Mouse (Mus musculus): ENCODE measurements around the gene Btf3l4.
A peak's percentile ranks its signal among the peaks of the same experiment; 100 is the strongest.

Btf3l4 gene

DNA sequence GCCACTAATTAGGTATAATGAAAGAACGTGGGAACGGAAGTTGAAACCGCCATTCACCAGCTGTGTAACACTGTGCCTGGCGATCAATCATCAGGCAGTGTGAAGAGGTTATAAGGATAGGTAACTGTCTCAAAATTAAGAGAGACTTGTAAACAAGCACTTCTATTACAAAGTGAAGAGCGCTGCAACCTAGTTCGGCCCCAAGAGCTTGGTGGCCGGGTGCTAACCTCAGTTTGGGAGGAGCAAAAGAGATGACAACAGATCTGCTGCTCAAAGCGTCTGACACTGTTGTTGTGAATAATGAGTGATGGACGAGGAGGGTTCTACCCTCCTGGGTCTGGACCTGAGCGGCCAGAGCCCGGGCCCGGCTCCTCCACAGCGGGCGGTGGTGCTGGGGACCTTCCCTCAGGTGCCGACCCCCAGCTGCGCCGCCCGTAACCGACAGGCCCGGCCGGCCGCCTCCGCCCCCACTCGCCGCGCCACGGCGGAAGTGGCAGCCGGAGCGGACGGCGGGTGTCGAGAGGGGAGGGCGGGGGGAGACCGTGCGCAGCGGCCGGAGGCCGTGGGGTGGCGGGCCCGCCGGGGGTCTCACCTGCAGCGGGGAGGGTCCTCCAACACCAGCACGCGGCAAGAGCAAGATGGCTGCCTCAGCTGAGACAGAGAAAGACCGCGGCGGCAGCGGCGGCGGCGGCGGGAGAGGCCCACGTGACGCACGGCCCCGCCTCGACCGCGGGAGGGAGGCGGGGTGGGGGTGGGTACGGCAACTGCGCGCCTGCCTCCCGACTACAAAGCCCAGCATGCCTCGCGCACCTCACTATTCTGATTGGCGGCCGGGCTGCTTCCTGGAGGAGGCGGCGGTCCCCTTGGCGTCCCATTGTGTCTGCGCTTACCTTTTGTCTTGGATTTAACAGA is at the start of gene Btf3l4:
TSS of gene Btf3l4 (minus strand) at position 699 of the 912 bp plus-strand sequence.
- peak; percentile 93 for DNase-seq

DNA sequence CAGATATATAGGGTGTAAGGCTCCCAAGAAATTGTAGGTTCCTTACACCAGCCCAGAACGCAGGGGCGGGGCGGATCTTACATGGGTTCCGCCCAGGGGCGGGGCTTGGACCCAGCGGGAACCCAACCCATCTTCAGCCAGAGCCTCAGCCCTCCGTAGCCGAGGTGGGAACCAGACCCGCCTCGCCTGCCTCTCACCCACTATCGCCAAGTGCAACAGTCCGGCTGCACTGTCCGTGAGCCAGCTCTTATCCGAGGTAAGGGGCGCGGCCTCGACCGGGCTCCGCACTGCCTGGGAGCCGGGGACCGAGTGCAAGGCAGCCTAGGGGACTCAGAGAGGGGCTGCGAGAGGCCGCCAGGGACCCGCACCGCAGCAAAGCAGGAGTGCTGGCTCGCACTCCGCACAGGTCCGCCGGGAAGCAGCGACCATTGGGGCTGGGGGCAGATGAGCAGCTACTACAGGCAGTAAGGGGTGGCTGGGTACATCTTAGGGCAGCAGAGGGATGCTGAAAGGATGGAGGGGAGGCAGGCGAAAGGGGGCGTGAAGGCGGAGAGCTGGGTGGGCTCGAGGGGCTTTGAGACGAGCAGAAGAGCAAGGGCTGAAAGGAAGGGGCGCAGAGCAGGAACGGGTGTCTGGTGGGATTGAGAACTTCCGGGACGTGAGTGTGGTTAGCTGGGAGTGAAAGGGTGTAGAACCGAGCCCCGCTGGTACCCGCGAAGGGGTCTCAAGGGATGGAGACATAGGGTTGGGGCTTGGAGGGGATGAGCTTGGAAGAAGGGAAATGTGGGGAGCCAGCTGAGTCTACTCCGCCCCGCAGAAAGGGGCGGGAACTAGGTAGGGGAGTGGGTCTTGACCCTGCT is 45.8 kb upstream of the Btf3l4 start, which contains the start of gene Rab3b:
TSS of gene Rab3b (plus strand) at position 101 of the 860 bp plus-strand sequence.
- peak; percentile 20 for DNase-seq

DNA sequence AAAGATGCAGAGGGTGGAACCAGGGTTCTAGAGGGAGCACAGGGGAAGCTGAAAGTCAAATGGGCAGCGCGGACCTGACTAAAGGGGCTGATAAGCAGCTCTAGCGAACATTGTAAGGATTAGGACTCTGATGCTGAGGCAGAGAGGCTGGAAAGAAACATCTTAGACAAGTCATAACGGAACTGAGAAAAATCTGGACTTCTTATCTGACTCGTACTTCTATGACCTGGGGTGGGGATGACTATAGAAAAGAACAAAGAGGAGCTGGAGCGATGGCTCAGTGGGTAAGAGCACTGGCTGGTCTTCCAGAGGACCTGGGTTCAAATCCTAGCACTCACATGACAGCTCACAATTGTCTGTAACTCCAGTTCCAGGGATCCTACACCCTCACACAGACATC is 44.5 kb upstream of the Btf3l4 start:
- no peak for DNase-seq

DNA sequence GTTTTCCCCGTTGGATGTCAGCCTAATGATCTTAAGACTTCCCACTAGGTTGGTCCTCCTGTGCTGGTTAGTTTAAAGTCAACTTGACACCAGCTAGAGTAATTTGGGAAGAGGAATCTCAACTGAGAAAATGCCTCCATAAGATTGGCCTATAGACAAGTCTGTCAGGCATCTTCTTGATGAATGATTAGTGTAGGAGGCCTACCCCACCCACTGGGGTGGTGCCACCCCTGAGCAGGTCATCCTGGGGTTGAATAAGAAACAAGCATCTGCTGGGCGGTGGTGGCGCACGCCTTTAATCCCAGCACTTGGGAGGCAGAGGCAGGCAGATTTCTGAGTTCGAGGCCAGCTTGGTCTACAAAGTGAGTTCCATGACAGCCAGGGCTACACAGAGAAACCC is 40.3 kb upstream of the Btf3l4 start:
- DNase-seq = no peak

DNA sequence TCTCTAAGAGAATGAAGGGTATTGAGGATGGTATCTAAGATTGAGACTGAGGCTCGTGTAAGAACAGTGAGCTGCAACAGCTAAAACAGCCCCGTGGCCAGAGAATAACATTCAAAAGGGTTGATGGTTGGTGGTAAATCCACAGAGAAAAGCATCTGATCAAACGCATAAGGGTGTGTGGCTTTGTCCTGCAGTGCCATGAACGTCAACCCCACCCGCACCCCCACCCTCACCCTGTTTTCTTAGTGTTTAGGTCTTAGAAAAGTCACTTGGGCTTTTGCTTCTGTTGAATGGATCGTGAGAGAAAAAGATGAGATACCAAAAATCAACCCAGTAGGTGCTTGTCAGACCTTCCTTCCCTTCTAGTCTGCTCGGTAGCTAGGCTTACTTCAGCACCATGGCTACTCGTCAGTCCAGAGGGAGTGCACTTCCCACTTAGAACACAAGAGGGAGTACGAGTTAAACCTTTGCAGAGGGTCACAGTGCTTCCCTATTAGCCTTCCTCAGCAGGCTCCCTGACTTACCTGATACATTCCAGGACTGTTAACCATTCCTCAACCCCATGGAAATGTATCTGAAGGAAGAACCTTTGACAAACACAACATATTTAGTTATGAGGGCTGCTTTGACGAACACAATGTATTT is 36.4 kb upstream of the Btf3l4 start:
- peak; percentile 81 for DNase-seq

DNA sequence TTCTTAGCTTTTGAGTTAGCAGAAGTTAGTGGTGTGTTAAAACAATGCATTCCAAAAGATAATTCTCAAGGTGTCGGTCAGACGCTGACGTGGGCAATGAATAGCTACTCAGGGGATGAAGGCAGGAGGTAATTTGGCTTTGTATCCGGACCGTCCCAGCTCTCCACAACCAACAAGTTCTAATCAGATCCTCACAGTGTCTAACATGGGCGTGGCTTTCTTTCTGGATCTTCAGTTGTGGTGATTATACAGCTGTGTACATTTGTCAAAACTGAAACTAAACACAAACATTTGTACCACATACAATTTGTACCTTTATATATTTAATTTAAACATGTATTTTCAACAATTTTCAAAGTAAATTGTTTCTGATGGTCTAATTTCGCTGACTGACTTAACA is 33.4 kb upstream of the Btf3l4 start:
- DNase-seq = no peak

DNA sequence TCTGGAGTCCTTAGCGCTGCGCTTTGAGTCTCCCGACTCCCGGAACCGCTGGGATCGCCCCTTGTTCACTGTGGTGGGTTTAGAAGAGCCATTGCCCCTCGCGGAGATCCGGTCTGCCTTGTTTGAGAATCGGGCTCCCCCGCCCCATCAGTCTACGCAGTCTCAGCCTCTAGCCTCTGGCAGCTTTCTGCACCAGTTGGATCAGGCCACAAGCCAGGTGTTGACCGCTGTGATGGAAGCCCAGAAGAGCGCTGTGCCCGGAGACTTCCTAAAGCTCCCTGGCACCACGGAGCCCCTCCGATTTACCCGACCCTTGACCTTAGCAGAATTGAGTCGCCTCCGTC is 15.1 kb upstream of the Btf3l4 start, which contains the start of gene A730015C16Rik:
TSS of gene A730015C16Rik (minus strand) at position 115 of the 344 bp plus-strand sequence.
- DNase-seq = peak; percentile 45

DNA sequence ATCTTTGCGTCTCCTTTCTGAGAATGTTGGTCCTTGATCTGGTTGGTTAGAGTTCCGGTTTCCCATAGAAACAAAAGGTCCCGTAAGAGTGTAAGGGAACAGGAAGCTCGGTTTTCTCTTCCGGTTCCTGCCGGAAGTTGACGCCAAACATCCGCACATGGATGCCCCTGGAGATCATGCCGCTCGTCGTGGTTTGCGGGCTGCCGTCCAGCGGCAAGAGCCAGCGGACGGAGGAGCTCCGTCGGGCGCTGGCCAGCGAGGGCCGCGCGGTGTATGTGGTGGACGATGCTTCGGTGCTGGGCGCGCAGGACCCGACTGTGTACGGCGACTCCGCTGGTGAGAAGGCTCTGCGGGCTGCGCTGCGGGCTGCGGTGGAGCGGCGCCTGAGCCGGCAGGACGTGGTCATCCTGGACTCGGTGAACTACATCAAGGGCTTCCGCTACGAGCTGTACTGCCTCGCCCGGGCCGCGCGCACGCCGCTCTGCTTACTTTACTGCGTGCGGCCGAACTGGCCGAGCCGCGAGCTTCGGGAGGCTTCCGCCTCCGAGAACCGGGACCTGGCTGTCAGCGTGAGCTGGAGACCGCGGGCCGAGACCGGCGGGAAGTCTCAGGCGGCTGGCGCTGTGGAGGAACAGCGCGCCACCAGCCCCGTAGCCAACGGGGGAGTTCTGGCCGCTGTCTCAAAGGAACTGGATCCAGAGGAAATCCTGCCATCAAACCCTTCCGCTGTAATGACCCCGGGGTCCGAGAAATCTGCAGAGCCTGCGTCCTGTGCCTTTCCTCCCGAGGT is 14.5 kb upstream of the Btf3l4 start, which contains the start of gene Kti12:
TSS of gene Kti12 (plus strand) at position 71 of the 790 bp plus-strand sequence.
- peak; percentile 87 for DNase-seq

DNA sequence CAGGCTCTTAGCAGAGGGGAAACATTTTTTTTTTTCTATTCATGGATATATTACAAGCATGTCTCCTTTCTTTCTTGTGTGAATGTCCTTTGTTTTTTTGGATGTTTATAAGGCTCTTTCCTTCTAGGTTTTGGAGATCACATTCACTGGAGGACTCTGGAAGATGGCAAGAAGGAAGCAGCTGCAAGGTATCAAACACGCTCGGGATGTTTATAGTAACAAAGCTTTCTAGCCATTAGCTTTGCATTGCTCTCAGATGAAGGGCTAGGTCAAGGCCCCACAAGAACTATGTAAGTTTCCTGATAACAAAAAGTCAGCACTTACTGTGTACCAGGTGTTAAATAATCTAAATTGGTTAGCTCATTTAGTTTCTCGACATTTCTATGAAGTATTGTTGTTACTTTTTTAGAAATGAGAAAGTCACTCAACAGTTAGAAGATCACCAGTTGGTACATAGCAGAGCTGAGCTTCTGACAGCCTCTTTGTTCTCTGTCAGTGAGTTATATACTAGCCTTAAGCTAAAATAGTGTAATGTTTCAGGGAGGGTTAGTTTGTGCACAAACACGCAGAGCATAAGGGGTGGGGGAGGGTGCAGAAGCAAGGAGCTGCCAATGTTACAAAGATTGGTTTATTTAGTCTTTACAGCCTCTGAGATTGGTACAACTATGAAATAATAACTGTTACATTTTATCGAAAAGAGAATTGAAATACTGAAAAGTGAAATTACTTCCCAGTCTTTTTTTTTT is 12.6 kb upstream of the Btf3l4 start:
- DNase-seq = no peak

DNA sequence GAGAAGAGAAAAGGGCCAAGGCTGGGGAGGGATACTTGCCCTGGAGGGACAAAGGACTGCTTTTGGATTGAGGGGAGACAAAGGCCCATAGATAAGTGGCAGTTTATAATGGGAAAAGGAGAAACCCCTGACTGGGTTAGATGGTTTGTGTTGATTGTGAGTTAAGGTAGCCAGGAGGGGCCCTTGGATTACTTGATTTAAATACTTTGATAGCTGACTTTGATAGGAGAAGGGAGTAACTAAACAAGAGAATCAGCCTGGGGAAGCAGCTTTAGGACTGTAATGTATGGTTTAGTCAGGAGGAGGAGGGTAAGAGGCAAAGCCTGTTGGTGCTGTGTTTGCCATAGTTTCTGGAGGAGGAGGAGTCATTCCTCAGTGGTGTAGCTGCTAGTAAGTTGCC is 9.9 kb upstream of the Btf3l4 start:
- DNase-seq = no peak

DNA sequence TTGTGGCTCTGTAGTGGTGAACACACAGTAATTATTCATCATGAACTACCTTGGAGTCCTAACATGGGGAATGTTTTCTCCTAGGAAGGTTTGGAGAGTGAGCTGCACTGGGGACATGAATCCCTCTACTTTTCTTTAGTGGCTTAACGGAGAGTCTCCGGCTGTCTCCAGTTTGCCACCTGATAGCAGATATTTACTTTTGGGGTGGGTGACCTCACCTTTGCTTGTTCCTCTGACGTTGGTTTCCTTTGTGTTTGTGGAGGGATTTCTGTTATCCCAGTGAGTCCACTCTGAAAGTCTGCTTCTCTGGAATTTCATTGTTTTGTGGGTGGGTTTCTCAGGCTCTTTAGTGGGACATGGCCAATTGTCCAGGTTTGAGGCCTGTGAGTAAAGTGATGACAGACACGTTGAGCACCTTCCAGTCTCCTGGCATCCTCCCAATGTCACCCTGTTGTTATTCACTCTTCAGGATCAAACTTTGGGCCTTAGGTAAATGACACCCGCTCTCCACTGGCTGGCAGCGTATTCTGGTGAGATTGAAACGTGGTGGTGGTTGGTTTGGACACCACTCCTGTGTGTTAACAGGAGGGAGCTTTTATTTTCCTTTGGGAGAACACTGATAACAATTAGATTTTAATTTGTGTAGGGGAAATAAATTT is 8.6 kb upstream of the Btf3l4 start:
- no peak for DNase-seq

DNA sequence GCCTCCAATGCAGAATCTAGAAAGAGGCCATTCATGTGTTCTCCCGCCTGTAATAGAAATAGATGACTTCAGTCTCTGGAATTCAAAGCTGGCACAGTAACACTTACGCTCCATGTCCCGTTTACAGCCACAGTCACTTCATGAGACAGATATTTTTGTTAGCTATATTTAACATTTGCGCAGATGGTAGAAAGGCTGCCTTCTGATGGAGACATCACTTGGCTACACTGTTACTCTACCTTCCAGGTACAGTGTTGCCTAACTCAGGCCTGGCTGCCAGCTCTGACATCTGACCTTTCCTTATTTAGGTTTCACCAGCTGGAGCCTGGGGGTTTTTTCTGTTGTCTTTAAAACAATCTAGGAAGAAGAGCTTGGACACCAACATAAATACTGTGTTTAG is 4.6 kb upstream of the Btf3l4 start:
- DNase-seq = peak; percentile 65

DNA sequence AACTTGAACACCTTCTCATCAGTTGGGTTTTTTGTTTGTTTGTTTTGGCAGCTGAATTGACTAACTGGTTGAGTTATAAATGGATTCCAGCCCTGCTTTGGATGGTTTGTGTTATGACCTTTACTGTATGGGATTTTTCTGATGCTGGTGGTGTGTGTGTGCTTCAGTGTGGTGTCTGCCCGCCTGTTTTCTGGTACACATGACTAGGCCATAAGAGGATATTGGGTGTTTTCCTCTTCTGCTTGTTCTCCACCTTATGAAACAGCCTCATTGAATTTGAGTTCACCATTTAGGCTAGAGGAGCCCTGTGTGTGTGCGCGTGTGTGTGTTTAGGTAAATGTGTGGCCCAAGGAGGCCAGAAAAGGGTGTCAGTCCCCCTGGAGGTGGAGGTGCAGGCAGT is 2.1 kb upstream of the Btf3l4 start:
- no peak for DNase-seq

DNA sequence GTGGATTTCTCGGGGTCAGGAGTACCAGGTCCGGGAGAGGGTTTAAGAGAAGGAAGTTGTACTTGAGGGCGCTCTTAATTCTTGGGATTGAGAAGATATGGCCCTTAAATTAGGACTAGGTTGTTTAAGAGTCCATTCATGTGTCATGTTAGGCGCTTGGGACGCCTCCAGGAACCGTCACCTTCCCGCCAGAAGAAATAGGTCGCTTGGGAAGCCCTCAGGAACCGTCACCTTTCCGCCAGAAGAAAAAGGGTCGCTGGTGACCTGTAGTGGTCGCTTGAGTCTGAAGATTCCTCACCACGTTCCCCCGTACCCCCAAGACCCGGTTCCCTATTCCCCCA is 1.5 kb upstream of the Btf3l4 start:
- peak; percentile 62 for DNase-seq

DNA sequence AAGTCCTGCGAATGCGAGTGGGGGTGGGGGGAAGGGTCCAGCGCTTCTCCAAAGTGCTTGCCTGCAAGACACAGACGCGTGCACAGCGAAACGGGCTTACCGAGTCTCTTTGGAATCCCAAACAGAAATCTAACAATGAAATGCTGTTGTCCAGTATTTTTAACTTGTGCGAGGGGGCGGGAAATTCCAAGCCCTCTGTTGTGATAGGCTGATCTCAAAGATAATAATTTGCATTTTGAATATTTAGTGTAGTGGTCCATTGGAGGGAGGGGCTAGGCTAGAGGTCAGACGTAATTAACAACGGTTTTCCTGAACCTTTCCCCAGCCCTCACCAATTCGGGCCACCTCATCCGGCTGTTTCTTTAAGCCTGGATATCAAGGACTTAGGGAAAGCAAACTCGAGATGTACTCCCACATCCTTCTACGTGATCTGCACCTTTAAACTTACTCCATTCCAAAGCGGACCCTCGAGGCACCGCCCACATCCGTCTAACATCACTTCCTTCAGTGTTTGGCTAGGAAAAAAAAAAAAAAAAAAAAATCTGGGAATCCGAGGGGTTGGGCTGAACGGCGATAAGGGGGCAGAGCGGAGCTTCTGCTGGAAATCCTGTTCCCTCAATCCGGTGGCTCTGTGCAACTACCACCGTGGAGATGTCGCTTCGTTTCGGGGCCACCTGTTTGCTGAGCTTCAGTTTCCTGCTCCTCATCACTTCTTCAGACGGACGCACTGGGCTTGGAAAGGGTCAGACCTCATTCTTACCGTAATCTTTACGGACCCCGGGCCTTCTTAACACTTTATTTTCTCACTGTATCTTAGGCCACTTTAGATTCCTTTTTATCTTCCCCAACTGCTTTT is 929 bp upstream of the Btf3l4 start, which contains the start of gene Txndc12:
TSS of gene Txndc12 (plus strand) at position 487 of the 856 bp plus-strand sequence.
- DNase-seq = peak; percentile 88

DNA sequence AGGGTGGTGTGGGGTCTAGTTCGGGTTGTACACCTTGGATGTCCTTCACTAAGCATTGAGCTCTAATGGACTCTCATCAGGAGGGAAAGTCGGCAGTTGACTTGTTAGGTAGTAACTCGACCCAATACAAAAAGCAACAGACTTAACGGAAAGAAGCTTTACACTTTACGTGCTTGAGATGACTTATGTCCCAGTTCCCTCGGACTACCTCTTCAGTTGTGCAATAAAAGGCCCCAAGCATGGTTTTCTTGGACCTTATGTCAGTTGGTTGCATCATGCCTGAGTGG is 357 bp upstream of the Btf3l4 start:
- DNase-seq = no peak

DNA sequence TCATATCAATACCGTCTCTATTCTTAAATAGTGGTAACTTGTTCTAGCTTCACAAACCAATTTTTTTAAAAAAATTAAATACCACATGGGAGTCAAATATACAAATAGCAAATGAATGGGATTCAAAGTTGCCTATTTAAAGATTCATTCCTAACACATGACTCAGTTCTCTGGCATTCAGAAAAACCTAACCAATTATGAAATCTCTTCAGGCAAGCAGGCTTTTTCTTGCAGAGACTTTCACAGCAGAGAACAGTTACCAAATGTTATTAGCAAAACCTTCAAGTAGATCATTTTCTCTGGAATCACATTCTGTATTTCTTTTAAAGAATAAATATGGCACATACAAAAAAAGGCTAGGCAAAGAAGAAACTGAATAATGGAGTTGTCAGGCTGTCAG is 2.7 kb downstream of the Btf3l4 start:
- DNase-seq = no peak

DNA sequence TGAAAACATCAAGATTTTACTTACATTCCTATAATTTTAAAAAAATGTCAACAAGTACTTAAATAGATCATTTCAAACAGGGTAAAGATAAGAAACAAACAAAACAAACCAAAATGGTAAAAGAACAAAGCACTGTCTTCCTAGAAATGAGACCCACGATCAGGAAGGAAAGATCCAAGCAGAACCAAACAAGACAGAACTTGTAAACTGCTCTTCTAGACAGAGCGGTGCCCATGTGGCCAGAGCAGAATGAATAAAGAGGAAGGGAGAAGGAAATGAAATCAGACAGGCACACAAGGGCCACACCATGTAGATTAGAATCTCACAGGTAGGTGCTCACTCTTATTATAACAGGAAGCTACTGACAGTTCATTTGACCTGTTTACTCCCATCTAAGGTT is 6.8 kb downstream of the Btf3l4 start:
- no peak for DNase-seq

DNA sequence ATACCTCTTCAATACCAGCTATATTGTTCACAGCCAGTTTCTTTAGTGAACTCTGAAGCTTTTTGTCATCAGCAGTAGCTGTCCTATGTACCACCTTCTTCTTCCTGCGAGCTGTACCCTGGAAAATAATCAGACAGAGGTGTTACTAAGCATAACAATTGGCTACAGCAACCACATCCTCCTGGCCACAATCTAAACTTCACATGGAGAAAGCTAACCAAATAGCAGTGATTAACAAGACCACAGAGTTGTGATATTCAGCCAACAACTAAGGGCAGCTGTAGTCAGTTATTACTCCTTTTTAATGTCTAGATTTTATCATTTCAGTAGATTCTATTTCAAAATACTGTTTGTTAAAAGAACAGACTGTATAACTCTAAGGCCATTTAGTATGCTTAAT is 7.3 kb downstream of the Btf3l4 start:
- no peak for DNase-seq

DNA sequence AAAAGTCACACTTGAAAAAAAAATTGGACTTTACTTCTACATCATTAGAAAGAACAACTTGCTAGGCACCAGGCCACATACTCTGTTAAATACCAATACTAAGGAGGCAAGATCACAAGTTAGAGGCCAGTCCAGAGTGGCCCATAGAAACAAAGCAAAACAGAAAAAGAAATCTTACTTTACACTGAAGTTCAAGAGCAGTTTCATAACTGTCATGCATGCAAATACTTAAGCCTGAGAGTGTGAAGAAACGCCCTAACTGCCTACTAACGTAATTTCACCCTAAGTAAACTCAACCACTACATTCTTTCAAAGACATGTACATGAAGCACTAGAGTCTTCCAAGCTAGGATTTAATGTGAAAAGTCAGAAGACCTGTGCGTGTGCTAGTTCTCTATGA is 7.7 kb downstream of the Btf3l4 start:
- DNase-seq = no peak

All from cerebellum, adult 9-11 months (tissue).